Mouse (Mus musculus) gonadal fat pad, adult 2 months (tissue): ENCODE data around the gene Wdr70. TPM values are rescaled to one million over a fixed set of nuclear protein-coding genes. Genes with fewer than 3 reads are reported as not detected.

Experiments used
- DNase-seq: peaks from one replicate; pipeline ENCODE4 v3.0.0-alpha.2; 2012; ENCODE audit warnings: low read depth
- polyA plus RNA-seq: library from polyadenylated mRNA; depleted of rRNA; stranded (reverse); fragments of >200 nt; gene quantifications from 2 replicates; pipeline ENCODE4 v1.2.3, GENCODE M21; 2012; rRNA removed

Gene Wdr70
- polyA plus RNA-seq, 1 experiment, result 10.3 TPM

DNA sequence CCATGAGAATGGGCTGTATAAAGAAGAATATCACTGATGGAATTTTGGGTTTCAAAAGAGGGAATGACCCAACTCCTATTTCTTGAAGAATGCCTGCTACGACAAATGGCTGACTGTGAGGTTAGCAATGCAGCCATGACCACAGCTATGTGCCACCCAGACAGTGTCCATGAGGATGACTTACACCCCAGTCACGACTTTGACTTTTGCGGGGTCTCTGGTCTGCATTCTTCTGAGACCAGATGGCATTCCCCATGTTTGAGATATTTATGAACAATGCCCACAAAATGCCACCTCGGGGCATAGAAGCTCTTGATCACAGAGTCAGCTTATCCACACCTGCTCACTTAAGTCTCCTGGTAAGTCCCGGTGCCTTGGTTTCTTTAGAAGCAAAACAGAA, 236.1 kb downstream of the Wdr70 start:
- no peak for DNase-seq

DNA sequence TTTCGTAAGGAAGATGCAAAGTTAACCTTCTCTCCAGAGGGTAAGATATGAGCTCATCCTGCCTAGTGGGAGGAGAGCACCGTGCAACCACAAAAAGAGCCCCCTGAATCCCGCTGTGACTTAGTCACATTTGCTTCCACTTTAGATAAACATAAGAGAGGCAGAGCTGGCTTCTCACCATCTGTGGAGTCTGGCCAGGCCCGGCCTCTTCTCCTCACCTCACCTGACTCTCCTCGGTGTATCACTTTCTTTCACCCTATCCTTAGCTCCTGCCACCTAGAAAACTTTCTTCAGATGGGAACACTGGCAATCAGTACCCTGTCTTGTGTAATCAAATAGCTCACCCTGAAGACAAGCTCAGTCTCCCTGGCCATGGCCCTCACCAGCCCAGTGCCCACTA, 240.2 kb downstream of the Wdr70 start:
- no peak for DNase-seq

DNA sequence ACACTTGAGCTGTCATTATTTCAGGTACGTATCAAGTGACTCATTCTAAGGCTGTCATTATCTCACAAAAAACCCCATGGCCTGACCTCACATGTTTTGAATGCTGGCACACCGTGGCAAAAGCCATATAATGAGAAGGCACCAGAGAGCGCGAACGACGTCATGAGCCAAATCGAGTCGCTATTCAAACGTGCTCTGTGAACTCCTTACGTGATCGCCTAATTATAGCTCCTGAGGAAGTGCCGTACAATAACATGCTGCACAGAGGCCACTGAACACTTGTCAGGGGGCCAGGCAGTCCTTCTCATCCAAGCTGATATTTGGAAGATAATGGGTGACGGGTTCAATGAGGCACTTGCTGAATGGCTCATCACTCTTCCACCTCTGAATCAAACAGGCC, 241.6 kb downstream of the Wdr70 start:
- DNase-seq, result no peak

DNA sequence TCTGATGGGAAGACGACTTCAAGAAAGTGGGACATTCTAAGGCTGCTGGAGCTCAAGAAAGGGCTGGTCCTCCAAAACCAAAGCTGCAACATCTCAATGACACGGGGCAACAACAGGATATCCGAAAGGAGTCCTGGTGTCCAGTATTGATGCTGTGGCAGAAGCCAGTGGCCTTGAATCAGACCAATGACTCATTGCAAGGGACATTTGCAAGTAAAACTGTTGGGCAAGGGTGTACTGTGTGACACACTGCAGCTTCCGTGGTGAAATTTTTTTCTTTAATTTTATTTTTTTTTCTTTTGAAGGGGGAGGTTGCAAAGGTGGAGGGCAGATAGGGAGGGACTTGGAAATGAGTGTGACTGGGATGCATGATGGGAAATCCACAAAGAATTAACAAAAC, 256.6 kb downstream of the Wdr70 start:
- no peak for DNase-seq

DNA sequence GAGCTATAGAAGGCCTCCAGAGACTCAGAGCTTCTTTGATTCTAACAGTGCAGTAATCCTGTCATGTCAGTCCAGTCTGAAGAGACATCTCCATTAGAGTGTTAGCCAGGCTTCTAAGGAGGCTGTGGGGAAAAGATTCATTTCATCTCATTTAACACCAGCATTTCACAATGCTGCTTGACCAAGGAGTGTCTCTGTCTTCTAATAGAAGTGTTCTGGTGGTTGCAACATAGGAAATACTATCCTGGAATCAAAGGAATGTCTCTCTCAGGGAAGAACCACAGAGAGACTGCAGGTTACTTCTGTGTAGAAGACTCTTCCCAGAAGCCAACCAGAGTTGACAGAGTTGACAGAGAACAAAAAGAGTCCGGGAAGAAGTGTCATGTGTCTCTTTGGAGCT, 257.3 kb downstream of the Wdr70 start:
- no peak for DNase-seq

DNA sequence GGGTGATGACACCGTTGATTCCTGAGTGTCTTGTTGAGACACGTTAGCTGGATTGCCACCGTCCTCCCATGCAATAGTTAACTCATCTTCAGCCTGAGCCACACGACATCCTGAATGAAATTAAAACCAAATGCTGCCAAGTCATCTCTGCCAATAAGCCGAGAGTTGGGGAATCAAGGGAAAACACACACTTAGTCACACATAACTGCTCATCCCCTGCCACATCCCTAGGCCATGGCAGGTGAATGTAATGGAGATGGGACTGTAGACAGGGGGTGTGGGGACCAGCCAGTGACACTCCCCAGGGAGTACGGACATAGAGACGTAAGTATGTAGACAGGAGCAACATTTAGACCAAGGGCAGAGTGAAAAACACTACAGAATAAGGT, 260.1 kb downstream of the Wdr70 start:
- no peak for DNase-seq

DNA sequence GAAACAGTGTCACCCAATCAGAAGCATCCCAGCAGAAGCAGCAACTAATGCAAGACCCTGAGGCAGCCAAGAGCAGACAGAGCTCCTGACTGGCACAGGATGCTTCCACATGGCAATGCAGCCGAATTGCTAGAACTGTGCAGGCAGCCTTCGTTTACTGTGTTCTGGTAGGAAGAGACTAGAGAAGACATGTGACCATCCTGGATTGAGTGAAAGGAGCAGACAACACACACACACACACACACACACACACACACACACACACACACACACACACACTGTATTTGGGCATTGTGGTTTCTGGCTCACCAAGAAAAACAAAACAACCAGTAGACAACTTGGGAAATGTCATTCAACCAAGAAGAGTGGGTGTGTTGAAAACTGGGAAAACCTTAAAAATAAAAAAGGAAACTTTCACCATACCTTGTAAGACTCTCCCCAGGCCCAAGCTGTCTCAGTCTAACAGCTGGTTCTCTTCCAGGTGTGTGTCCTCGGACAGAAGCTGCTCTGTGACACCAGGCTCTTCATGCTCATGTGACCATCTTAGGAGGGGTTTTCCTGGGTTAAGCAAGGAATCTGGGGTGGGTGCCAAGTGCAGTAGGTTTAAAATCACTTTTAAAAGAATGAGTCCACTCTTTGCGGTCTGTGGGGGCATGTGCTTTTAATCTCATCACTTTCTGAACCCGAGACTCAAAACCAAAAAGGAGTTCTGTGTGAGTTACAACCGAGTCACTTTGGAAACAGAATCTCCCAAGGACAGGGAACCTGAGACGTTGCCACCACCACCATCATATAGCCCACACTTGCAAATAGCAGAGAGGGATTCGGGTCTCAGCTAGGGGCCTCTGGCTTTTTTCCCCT, 260.7 kb downstream of the Wdr70 start:
- DNase-seq, result no peak

DNA sequence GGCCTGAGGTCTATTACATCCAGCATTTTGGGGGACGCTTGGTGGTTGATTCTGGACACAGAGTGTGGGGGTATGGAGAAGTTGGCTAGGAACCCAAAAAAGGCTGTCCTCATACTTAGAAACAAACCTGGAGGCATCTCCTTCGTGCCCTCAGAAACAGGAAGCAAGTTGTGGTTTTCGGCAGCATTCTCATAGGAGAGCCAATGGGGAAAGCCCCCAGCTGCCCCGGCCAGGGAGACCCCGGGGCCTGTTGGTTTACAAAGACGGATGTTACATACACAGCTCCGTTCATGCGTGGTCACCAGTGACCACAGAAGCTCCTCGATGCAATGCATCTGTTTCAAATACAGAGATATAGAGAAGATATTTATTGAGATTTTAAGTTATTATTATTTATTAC, 263.6 kb downstream of the Wdr70 start:
- DNase-seq, result no peak

DNA sequence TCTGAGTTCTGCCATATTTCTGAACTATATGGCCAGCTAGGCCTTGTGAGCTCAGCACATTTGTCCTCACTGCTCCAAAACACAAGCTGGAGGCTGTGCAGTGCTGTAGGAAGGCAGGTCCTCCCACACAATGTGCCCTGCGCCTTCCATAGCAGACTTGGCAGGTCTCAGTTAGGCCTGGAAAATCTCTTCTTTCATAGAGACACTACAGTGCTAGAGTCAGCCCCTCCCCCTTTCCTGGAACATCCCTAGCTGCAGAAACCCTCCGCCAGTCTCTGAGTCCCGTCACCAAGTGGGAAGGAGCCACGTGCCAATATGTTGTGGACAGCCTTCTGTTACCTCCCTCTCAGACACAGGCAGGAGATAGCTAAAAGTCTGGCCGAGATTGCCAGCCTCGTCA, 273.5 kb downstream of the Wdr70 start:
- no peak for DNase-seq

DNA sequence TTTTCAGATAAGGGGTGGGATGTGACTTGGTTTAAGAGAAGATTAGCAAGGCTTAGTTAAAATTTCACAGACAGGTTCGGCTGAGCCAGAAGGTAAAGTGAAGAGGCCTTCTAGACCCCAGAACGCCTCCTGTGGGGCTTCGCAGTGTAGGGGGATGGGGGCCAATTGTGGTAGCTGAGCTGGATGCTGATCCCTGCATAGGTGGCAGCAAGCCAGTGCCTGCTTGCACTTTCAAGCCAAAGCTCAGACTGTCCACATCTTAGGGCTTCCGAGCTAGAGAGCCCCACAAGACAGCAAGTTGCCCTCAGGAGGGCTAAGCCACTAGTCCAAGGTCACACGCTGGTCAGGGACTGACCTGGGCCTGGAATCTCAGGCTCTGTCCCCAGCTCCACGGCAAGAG, 275.1 kb downstream of the Wdr70 start:
- DNase-seq, result no peak

Other genes starting within 250 kb of the Wdr70 start
- 8.6 and 9.0 TPM in 2 replicates for gene Nup155, start 10.1 kb upstream of the Wdr70 start, polyA plus RNA-seq
- 3.2 and 3.8 TPM in 2 replicates for gene Cplane1, start 69.9 kb upstream of the Wdr70 start, polyA plus RNA-seq